ENCODE assay signal across 8 mouse cellular contexts in the genomic region with DNA sequence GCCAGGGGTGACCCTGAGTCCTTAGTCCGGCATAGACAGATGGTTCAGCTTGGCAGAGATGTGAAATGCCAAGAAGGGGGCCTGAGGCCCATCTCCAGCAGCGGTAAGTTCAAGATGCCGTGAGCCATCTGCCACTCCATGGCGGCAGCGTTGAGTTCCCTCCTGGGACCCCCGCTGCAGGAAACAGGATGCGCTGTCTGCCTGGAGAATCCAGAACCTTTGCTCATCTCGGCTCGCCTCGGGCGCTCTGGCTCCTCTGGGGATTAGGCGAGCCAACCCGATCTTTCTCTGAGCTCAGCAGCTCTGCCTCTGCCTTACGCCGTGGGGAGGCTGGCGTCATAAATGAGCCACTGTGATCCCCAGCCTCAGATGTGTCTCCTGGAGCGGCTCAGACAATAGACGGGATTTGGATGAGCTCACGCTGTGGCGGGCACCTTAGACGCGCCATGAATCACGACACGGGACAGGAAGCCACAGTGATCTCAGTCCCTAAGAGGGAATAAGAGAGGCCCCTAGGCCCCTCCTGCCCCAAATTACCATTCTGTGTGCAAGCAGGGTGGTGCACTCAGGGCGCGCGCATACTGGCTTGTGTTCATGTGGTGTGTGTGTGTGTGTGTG.
DNase-seq lines count a peak whose midpoint lies in the region; ATAC-seq and TF ChIP-seq lines count a peak whose summit lies in the region.

No protein-coding gene starts in this region.

- no peaks in the 10 kb centered on the region for H3K79me2 ChIP-seq in myocyte (ENCODE audit: control insufficient read depth, insufficient read depth)

- H3ac ChIP-seq in myocyte (ENCODE audit: control insufficient read depth, insufficient read length): no peak overlapping the region

- peak; percentile 87 for ATAC-seq in forebrain, postnatal 0 days
- ATAC-seq in hindbrain, embryonic 13.5 days (ENCODE audit: low FRiP score): peak; percentile 88
- ATAC-seq in erythroblast, adult 5-6 weeks (replicated peaks; ENCODE audit: low FRiP score, poor library complexity, severe bottlenecking): no peak

- H3K9ac ChIP-seq in forebrain, postnatal 0 days: peak overlapping the region; percentile 51
- H3K9ac ChIP-seq in hindbrain, embryonic 13.5 days: peak overlapping the region; percentile 62

- H3K9me3 ChIP-seq in forebrain, postnatal 0 days (ENCODE audit: low read length): no peaks in the 10 kb centered on the region
- H3K9me3 ChIP-seq in hindbrain, embryonic 13.5 days: no peaks in the 10 kb centered on the region

- peak overlapping the region; percentile 50 for H3K4me2 ChIP-seq in forebrain, postnatal 0 days (ENCODE audit: low read depth)
- H3K4me2 ChIP-seq in hindbrain, embryonic 13.5 days: peak overlapping the region; percentile 52
- H3K4me2 ChIP-seq in myocyte (ENCODE audit: low read depth): peak overlapping the region; percentile 78

- peak; percentile 53 for DNase-seq in cerebellum, adult 9-10 months
- DNase-seq in cerebellum, adult 8-10 months: no peak
- DNase-seq in adrenal gland, postnatal 36 days: peak; percentile 76 to 80
- peak; percentile 84 for DNase-seq in forebrain, postnatal 0 days
- peak; percentile 83 for DNase-seq in left cerebral cortex, postnatal 4 days

- H3K36me3 ChIP-seq in forebrain, postnatal 0 days (ENCODE audit: insufficient read depth): no peaks in the 10 kb centered on the region
- H3K36me3 ChIP-seq in hindbrain, embryonic 13.5 days: no peaks in the 10 kb centered on the region
- no peaks in the 10 kb centered on the region for H3K36me3 ChIP-seq in myocyte (ENCODE audit: control insufficient read depth, insufficient read depth)

- peak; percentile 9 for TF ChIP-seq POLR2A in myocyte (IDR thresholded peaks at IDR 0.05; ENCODE audit: insufficient read length, low read depth)

- WGBS in forebrain, postnatal 0 days: under 1% methylated on average over 27 of the region's 27 CpGs
- under 1% methylated on average over 27 of the region's 27 CpGs for WGBS in hindbrain, embryonic 13.5 days

- no peak for TF ChIP-seq CTCF in forebrain, postnatal 0 days (IDR thresholded peaks at IDR 0.05; ENCODE audit: low read depth)

- no peaks in the 10 kb centered on the region for H3K27me3 ChIP-seq in forebrain, postnatal 0 days (ENCODE audit: insufficient read depth, low read length)
- H3K27me3 ChIP-seq in hindbrain, embryonic 13.5 days: no peaks in the 10 kb centered on the region
- H3K27me3 ChIP-seq in myocyte (ENCODE audit: control insufficient read depth, insufficient read depth, insufficient read length): no peaks in the 10 kb centered on the region

- intact Hi-C loops in left cerebral cortex, postnatal 4 days (cut with DNase I): no loop called here

- peak overlapping the region; percentile 83 for H3K27ac ChIP-seq in forebrain, postnatal 0 days (ENCODE audit: low read depth, low read length)
- H3K27ac ChIP-seq in hindbrain, embryonic 13.5 days: peak overlapping the region; percentile 95

- H3K4me3 ChIP-seq in forebrain, postnatal 0 days (ENCODE audit: low read depth, low read length): peak overlapping the region; percentile 5; the same call in 1 of the 2 replicates
- peak overlapping the region; percentile 20 for H3K4me3 ChIP-seq in hindbrain, embryonic 13.5 days
- H3K4me3 ChIP-seq in myocyte: peak overlapping the region; percentile 14

- H3K4me1 ChIP-seq in forebrain, postnatal 0 days (ENCODE audit: insufficient read depth): peaks cover 21% of the 10 kb centered on the region
- H3K4me1 ChIP-seq in hindbrain, embryonic 13.5 days (replicated peaks): peaks cover 53% of the 10 kb centered on the region

TF ChIP-seq in myocyte, 11 proteins besides CTCF, POLR2A, EP300 and RAD21:
- TF ChIP-seq USF1 (IDR thresholded peaks at IDR 0.05; ENCODE audit: low read depth) (no peak), REST (IDR thresholded peaks at IDR 0.05; ENCODE audit: insufficient read depth, insufficient read length) (no peak), MAX (IDR thresholded peaks at IDR 0.05; ENCODE audit: low read depth) (no peak), SRF (IDR thresholded peaks at IDR 0.05; ENCODE audit: control insufficient read depth, insufficient read length, low read depth) (no peak), CEBPB (IDR thresholded peaks at IDR 0.05; ENCODE audit: insufficient read depth, poor library complexity, severe bottlenecking) (no peak), TCF12 (IDR thresholded peaks at IDR 0.05; ENCODE audit: insufficient read depth, poor library complexity, severe bottlenecking) (no peak), MYOG (IDR thresholded peaks at IDR 0.05; ENCODE audit: control insufficient read depth in 1 of 3, insufficient read depth in 1 of 3, insufficient read length in 2 of 3, low read depth in 2 of 3) (no peak), POLR2AphosphoS2 (IDR thresholded peaks at IDR 0.05; ENCODE audit: insufficient read length, low read depth) (peak; percentile 12), E2F4 (IDR thresholded peaks at IDR 0.05; ENCODE audit: insufficient read depth) (no peak), MYOD1 (IDR thresholded peaks at IDR 0.05; ENCODE audit: control insufficient read depth in 1 of 3, insufficient read length in 2 of 3, low read depth in 2 of 3) (peak in 1 of 3 experiments; percentile 21), TCF3 (IDR thresholded peaks at IDR 0.05; ENCODE audit: insufficient read length, low read depth) (no peak)
TF ChIP-seq in myocyte: peak in this region for 2.
